Mouse (Mus musculus) heart, adult 2 months (tissue): ENCODE measurements around the gene Setd7.

Source experiments
- CTCF ChIP-seq: fragments of 200-600 bp; IDR thresholded peaks from 2 replicates; pipeline ENCODE4 v1.8.1; 2022; ENCODE audit warnings: antibody characterized with exemption, mild to moderate bottlenecking, moderate library complexity
- EP300 ChIP-seq: fragments of 200-500 bp; IDR thresholded peaks from 2 replicates; pipeline ENCODE4 v1.6.1; 2011; ENCODE audit warnings: low read depth, low read length, control low read depth; ENCODE audit not compliant: insufficient read depth
- POLR2A ChIP-seq: fragments of 200-500 bp; IDR thresholded peaks from 2 replicates; pipeline ENCODE4 v1.6.1; 2011; ENCODE audit warnings: mild to moderate bottlenecking, low read depth, low read length, control low read depth; ENCODE audit not compliant: insufficient read depth

DNA sequence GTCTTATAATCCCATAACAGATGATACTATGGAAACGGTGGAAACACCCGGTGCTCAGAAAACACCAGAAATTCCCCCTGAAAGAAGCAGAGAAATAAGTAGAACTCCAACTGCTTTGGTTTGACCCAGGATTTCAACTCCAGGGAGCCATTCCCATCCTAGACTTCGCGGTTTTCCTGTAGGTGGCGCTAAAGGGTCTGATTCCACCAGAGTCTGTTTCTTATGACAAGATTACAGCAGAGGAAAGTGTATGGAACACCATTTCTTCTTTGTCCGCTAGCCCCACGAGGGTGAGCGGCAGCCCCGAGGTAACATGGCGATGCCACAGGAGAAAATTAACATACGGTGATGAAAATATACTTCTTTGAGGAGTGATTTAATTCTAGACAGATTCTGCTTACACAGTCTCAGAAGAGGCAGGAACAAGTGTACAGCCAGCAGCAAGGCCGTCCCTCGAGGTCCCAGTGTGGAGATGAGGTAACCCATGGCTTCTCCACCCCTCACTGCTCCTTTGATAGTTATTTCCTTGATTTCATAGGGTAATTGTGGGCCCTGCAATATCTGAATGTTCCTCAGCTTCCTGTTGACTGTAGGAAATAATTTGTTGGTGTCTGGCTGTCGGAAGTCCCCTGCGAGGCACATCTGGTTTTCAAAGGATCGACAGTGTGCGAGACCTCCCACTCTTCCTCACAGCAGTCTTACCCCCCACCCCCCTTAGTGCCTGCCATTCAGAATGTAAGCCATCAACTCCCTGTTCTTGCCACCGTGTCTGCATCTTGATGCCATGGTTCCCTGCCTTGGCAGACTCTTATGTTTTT, 23.1 kb upstream of the Setd7 start:
- TF ChIP-seq CTCF (peak; percentile 89; the same call in 1 of the 2 replicates), POLR2A (no peak), EP300 (peak; percentile 66; the same call in 1 of the 2 replicates)
